Mouse (Mus musculus) left cerebral cortex, adult 11 months (tissue): ENCODE measurements around the gene Gm20388.
A peak's percentile ranks its signal among the peaks of the same experiment; 100 is the strongest.
"Not testable (repeated sequence)": the region's sequence is repeated elsewhere in the genome, so short reads cannot be mapped to it uniquely, and the experiment has no call there.

ENCODE experiments used
- DNase-seq: peaks from one replicate; pipeline ENCODE4 v3.0.0; 2022; ENCODE audit warnings: low spot score

Gm20388 gene

DNA sequence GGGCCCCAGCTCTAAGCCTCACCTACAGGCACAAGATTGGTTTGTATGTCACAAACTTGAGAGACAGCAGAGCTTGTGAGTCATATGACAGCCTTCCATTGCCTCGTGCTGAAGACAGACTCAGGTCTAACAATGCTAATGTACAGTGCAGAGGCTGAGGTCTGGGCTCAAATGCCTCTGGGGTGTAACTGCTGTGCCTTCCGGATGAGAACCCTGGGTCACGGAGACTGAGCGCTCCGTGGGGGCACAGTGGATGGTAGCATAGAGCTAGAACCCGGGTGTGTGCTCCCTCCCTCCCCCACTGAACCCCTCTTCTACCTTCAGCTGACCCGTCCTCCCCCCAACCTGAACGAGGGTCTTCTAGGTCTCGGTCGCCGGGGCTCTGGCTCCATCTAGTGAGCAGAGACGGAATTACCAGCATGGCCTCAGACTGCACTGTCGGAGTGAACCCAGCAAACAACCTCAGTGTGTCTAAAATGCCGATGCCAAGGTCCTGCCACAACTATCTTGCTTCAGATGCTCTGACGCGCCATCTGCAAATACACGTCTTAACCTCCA, 889.7 kb downstream of the Gm20388 start:
- DNase-seq = no peak

DNA sequence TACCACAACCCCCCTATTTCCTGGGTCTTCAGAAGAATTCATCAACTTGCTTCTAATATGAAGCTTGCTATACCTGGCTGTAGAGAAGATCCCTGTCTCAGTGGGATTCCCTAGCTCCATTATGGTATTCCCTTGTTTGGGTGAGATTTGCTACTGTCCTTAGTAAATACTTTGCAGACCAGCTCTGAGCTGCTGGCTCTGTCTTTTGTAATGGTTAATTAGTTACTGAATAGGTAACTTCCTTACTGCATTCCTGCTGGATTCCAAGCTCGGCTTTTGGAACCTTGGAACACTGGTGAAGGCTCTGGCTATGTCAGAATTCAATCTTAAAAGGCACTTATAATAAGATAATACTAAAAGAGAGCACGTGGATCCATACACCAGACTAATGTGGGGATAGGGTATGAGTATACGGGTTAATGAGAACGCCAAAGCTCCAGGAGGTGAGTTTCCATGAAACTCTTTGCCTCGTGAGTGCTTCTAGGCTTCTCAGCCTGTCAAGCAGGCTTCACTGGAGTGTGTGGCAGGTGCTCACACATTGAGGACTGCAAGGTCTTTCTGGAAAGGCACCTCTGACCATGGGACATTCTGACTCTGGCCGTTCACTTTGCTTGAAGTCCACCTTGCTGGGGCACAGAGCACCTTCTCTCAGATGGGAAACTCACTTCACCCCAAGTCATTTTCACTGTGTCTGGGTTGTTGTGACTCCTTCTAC, 893.2 kb downstream of the Gm20388 start:
- DNase-seq = not testable (repeated sequence)

DNA sequence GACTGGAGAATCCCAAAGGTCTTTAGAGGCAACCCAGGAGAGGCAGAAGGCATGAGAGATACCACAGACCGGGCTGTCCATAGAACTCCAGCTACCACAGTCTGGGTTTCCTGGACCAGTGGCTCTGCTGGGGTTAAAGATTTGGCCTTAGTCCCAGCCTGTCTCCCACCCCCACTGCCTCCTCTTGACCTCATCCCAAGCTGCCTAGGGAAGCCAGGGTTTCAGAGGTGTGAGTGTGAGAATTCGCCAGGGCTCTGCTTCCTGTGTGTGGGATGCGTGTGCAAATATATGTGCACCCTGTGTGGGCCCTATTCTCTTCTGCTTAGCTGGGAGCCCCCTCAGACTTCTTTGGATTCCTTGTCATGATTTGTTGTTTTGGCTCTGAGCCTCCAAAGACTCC, 894.1 kb downstream of the Gm20388 start:
- no peak for DNase-seq

DNA sequence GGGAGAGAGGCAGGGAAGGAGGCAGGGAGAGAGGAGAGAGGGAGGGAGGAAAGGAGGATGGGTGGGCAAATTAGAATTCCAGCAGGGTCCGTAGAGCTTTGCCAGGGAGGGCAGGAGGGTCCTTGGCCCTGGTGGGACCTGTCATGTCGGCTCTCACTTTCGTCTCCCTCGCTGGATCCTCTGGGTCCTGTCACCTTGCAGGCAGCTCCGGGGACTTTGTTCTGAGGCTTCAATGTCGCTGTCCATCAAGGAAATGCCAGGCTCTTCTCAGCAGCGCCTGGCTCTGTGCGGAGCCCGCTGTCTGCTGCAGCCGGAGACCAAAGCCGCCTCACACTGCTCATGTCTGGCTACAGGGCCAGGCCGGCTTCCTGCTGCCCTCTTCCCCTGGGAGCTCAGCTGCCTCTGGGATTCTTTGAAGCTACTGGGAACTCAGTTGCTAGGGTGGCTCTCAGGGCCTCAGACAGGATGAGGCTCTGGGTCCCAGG, 896.2 kb downstream of the Gm20388 start:
- no peak for DNase-seq

- DNase-seq = no peak
Observed at GRCm38 (mm10) chr8:120807719-120808118, 897.1 kb downstream of the Gm20388 start.

GRCm38 (mm10) chr8:120809050-120809449, 898.4 kb downstream of the Gm20388 start:
- DNase-seq = no peak

DNA sequence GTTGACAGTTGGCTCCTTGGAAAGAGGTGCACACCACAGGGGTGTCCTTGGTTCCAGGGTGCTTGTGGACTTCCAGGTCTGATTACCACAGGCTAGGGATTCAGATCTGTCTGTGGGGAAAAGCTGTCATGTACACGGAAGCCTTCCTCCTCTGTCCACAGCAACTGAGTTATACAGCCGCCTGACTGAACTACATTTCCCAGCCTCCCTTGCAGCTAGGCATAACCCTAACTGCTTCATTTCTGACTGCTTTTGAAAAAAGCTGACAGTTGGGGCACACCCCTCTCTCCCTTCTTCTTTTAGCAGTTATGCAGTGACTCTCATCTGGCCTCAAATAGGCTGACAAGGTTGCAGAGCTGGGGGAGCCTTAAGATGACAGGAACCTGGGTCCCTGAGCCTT, 901.3 kb downstream of the Gm20388 start:
- no peak for DNase-seq

GRCm38 (mm10) chr8:120813028-120813427, 902.4 kb downstream of the Gm20388 start:
- no peak for DNase-seq

DNA sequence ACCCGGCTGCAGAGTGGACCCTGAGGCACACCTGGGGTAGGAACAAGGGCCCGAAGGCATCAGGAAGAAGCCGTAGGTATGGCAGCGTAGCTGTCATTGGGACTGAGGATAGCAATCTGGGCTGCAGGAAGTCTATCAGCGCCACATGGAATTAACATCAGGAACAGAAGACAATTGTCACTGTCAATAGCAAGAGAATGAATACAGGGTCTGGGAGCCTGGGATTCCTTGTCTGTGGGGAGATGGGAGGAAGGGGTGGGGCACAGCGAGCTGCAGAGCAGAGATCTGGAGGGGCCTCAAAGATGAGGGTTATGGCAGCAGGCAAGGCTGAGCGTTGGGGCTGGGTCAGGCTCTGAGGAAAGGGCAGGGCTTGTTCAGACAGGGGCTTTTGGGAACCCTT, 903.2 kb downstream of the Gm20388 start:
- no peak for DNase-seq

DNA sequence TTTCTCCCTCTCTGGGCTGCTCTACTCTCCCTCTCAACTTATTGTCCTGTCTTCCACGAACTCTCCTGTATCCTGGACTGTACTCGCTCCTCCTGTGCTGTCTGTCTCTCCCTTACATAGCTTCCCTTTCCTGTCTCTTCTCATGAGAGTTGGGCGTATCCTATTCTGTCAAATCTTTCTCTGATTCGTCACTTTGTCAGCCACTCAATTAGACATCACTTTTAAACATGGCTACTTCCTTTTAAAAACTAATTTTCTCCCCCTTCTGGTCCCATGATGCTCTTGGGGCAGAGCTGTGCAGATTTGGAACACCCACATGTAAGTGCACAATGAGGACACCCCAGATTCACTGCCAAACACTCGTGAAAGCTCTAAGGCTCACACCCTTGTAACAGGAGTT, 905.7 kb downstream of the Gm20388 start:
- DNase-seq = no peak

GRCm38 (mm10) chr8:120819906-120820305, 909.3 kb downstream of the Gm20388 start:
- DNase-seq = no peak

- peak; percentile 33 for DNase-seq
Observed at GRCm38 (mm10) chr8:120821399-120822170, 910.9 kb downstream of the Gm20388 start.

DNA sequence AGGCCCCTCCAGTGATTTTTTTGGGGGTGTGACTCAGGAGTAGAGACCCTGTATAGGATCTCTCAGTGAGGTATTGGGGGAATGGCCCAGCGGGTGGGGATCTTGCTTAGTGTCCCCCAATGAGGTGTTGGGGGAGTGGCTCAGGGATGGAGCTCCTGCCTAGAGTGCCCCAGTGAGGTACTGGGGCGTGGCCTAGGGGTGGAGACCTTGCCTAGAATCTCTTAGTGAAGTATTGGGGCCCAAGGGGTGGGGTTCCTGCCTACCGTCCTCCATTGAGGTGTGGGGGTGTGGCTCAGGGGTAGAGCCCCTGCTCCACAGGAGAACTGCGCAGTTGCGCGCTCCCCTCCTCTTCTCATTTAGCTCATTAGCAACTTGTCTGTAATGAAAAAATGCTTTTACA, 912.7 kb downstream of the Gm20388 start:
- no peak for DNase-seq

GRCm38 (mm10) chr8:120823887-120824286, 913.2 kb downstream of the Gm20388 start:
- no peak for DNase-seq

- no peak for DNase-seq
Observed at GRCm38 (mm10) chr8:120824638-120825037, 914.0 kb downstream of the Gm20388 start.

DNA sequence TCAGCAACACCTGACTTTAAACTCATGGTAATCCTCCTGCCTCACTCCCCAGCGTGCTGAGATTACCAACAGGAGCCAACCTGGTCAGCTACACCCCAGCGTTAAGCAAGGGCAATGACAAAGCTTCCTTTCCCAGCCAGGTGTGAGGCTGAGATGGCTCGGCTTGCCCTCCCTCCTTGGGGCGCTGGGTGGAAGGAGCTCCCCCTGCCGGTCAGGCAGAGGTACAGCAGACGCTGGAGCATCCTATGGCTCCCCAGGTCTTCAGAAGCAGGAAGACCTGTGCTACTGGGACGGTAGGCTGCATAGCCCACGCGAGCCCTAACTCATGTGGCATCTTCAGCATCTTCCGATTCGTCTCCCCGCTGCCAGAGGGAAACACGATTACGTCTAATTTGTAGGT, 917.6 kb downstream of the Gm20388 start:
- no peak for DNase-seq

- no peak for DNase-seq
Observed at GRCm38 (mm10) chr8:120830661-120831060, 920.0 kb downstream of the Gm20388 start.

- no peak for DNase-seq
Observed at GRCm38 (mm10) chr8:120832022-120832421, 921.4 kb downstream of the Gm20388 start.

DNA sequence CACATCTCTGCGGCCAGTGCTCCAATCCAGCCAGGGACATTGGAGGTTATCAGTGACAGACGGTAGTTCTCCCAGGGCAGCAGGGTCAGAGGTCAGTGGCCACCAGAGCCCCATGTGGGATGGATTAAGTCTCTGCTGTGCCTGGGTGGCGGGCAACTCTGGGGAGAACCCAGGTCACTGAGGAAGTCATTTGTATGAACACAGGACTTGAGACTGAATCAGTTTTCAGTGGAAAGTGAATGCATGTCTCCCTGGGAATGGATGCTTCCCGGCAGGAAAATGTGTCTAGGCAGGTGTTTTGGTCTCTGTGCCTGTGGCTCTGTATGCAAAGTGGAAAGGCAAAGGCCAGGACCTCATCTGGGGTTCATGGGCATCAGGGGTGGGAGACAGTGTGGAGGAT, 922.6 kb downstream of the Gm20388 start:
- DNase-seq = no peak

DNA sequence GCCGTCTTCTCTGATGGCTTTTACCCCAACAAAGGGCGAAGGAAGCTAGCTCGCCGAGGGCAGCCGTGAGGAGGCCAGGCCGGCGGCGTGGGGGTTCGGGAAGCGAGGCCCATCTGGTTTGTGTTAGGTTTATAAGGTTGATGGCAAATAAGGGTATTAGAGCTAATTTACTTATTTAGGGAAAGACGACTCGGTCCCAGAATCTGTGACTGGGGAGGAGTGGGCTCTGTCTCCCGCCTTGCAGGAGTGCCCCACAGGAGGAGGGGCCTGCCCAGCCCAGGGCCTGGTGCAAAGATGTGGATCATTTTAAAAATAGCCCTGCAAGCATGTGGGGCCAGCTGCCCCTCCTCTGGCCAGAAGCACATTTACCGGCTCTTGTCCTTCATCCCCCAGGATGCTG, 928.4 kb downstream of the Gm20388 start:
- no peak for DNase-seq

- no peak for DNase-seq
Observed at GRCm38 (mm10) chr8:120843084-120843483, 932.4 kb downstream of the Gm20388 start.

GRCm38 (mm10) chr8:120846018-120846417, 935.4 kb downstream of the Gm20388 start:
- DNase-seq = no peak

GRCm38 (mm10) chr8:120847279-120847678, 936.6 kb downstream of the Gm20388 start:
- DNase-seq = no peak
